ENCODE assay signal across 18 mouse cellular contexts in the genomic region with DNA sequence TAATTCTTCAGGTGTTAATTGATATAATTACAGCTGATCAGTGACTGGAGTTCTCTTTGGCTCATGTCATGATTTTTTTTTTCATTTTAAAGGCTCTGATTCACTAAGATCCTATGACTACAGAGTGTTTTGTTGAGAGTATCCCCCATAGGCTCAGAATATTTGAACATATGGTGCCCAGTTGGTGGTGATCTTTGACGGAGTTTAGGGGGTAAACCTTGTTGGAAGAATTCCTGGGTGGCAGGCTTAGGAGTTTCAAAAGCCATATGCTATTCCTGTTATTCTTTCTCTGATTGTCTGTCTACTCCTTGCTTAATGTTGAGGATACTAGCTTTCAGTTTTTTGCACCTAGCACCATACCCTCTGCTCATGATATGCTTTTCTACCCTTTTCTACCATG.
"Had no signal": no experiment of that assay in that cellular context is flagged by ENCODE, and none has a peak within 500 bp of the region (broad histone marks: within the 10 kb centered on the region; RNA-seq: fewer than 3 reads in every experiment).

No protein-coding gene starts in this region.

- H3K4me2 ChIP-seq: limb, embryonic 13.5 days; liver, embryonic 13.5 days; lung, embryonic 14.5 days; midbrain, embryonic 12.5 days; midbrain, embryonic 15.5 days; neural tube, embryonic 13.5 days had no signal

- H3K9me3 ChIP-seq: limb, embryonic 10.5 days; limb, embryonic 13.5 days; liver, embryonic 13.5 days; midbrain, embryonic 12.5 days; midbrain, embryonic 15.5 days; neural tube, embryonic 13.5 days had no signal

- ATAC-seq: lung, postnatal 0 days; midbrain, embryonic 15.5 days had no signal

- H3K4me1 ChIP-seq: limb, embryonic 10.5 days; limb, embryonic 13.5 days; liver, embryonic 13.5 days; midbrain, embryonic 12.5 days; midbrain, embryonic 15.5 days; neural tube, embryonic 13.5 days had no signal

- H3K9ac ChIP-seq: limb, embryonic 13.5 days; liver, embryonic 13.5 days; lung, embryonic 14.5 days; midbrain, embryonic 12.5 days; midbrain, embryonic 15.5 days; neural tube, embryonic 13.5 days had no signal

- H3K4me3 ChIP-seq: layer of hippocampus, adult 2 months; limb, embryonic 10.5 days; limb, embryonic 13.5 days; liver, embryonic 13.5 days; midbrain, embryonic 12.5 days; midbrain, embryonic 15.5 days; myocyte; neural tube, embryonic 13.5 days had no signal

- H3K36me3 ChIP-seq: limb, embryonic 10.5 days; limb, embryonic 13.5 days; liver, embryonic 13.5 days; midbrain, embryonic 12.5 days; midbrain, embryonic 15.5 days; neural tube, embryonic 13.5 days had no signal

- DNase-seq: kidney, adult 2 months; kidney, postnatal 25 days; layer of hippocampus, adult 9-11 months; liver; liver, embryonic 13.5 days; lung, embryonic 14.5 days; thymus, adult 18-20 months; thymus, postnatal 4 days had no signal

- H3K27ac ChIP-seq: kidney, postnatal 0 days; layer of hippocampus, adult 2 months; limb, embryonic 10.5 days; limb, embryonic 13.5 days; liver, embryonic 13.5 days; macrophage; midbrain, embryonic 12.5 days; midbrain, embryonic 15.5 days; neural tube, embryonic 13.5 days had no signal

- H3K27me3 ChIP-seq: limb, embryonic 13.5 days; liver, embryonic 13.5 days; midbrain, embryonic 12.5 days; midbrain, embryonic 15.5 days; neural tube, embryonic 13.5 days had no signal
